Mouse (Mus musculus) kidney, embryonic 14.5 days (tissue): ENCODE results near the gene Gm10840. TPM values are rescaled to one million over a fixed set of nuclear protein-coding genes. Genes with fewer than 3 reads are reported as not detected.

Experiments
- ATAC-seq: fragments of 200-750 bp; cut with Nextera tagmentation; 2 replicates; pipeline ENCODE4 v1.8.0; 2017; ENCODE audit warnings: moderate number of reproducible peaks, mild to moderate bottlenecking, moderate TSS enrichment, moderate library complexity; ENCODE audit not compliant: low FRiP score, low TSS enrichment
- H3K27ac ChIP-seq: fragments of 300-500 bp; sonication (generic); 2 replicates; pipeline ENCODE4 v1.5.1; 2014; ENCODE audit warnings: low read depth, mild to moderate bottlenecking, low read length, moderate library complexity, mixed read lengths
- H3K27me3 ChIP-seq: fragments of 300-500 bp; sonication (generic); 2 replicates; pipeline ENCODE4 v1.6.1; 2014; ENCODE audit warnings: mild to moderate bottlenecking, low read length; ENCODE audit not compliant: control insufficient read depth, insufficient read depth
- H3K36me3 ChIP-seq: fragments of 300-500 bp; sonication (generic); 2 replicates; pipeline ENCODE4 v1.6.1; 2014; ENCODE audit warnings: low read length, mixed read lengths; ENCODE audit not compliant: control insufficient read depth, insufficient read depth
- H3K4me1 ChIP-seq: fragments of 300-500 bp; sonication (generic); 2 replicates; pipeline ENCODE4 v1.6.1; 2014; ENCODE audit warnings: low read length, mixed read lengths; ENCODE audit not compliant: control insufficient read depth, insufficient read depth
- H3K4me2 ChIP-seq: fragments of 300-500 bp; sonication (generic); replicated peaks from 2 replicates; pipeline ENCODE4 v1.6.1; 2014; ENCODE audit warnings: low read depth, mild to moderate bottlenecking, low read length
- H3K4me3 ChIP-seq: fragments of 300-500 bp; sonication (generic); 2 replicates; pipeline ENCODE4 v1.5.1; 2014; ENCODE audit warnings: mild to moderate bottlenecking, low read length
- H3K9ac ChIP-seq: fragments of 300-500 bp; sonication (generic); 2 replicates; pipeline ENCODE4 v1.6.1; 2014; ENCODE audit warnings: low read depth, mild to moderate bottlenecking, low read length, moderate library complexity
- H3K9me3 ChIP-seq: fragments of 300-500 bp; sonication (generic); 2 replicates; pipeline ENCODE4 v1.6.1; 2016; ENCODE audit warnings: low read length; ENCODE audit not compliant: control insufficient read depth
- WGBS: fragments of 180-500 bp; shearing (Covaris S2); extraction: QIAGEN DNeasy Blood & Tissue Kit; methylation state at CpG from one replicate; pipeline ENCODE4 v1.1.7; 2014; 5-methylcytosine and 5-hydroxymethylcytosine counted together
- polyA plus RNA-seq: library from polyadenylated mRNA; unstranded; fragments of >200 nt; fragmentation: Nextera tagmentation; extraction: Ambion mirVana; gene quantifications from 2 replicates; pipeline ENCODE4 v1.2.1, GENCODE M21; 2014

Gm10840 gene
- polyA plus RNA-seq, 1 experiment from 2014 or later = not detected

- peak overlapping the region; percentile 58 for H3K4me2 ChIP-seq
- 48% methylated on average over 14 of the region's 14 CpGs for WGBS
- H3K9me3 ChIP-seq = no peaks in the 10 kb centered on the region
- H3K9ac ChIP-seq = peak overlapping the region; percentile 95
- peak overlapping the region; percentile 86 for H3K4me3 ChIP-seq
- peak overlapping the region; percentile 90; the same call in 1 of the 2 replicates for H3K27ac ChIP-seq
- H3K36me3 ChIP-seq = peaks cover 50% of the 10 kb centered on the region
- peaks cover 24% of the 10 kb centered on the region for H3K4me1 ChIP-seq
- ATAC-seq = no peak
- no peaks in the 10 kb centered on the region for H3K27me3 ChIP-seq
Observed at GRCm38 (mm10) chr11:106158081-106158929, 2.3 kb upstream of the Gm10840 start.

- peak; percentile 4; the same call in 1 of the 2 replicates for ATAC-seq
Observed at GRCm38 (mm10) chr11:106158930-106159215, 1.8 kb upstream of the Gm10840 start.

GRCm38 (mm10) chr11:106159216-106159920 lies 1.3 kb upstream of the Gm10840 start:
- 0% methylated on average over 20 of the region's 25 CpGs for WGBS
- Histone ChIP-seq H3K27me3 (no peaks in the 10 kb centered on the region), H3K4me3 (peak overlapping the region; percentile 86), H3K4me2 (peak overlapping the region; percentile 58), H3K36me3 (peaks cover 53% of the 10 kb centered on the region), H3K27ac (peak overlapping the region; percentile 90), H3K4me1 (peaks cover 24% of the 10 kb centered on the region), H3K9me3 (no peaks in the 10 kb centered on the region), H3K9ac (peak overlapping the region; percentile 95)
- peak; percentile 72 for ATAC-seq

More at GRCm38 (mm10) chr11:106158930-106159215, 1.8 kb upstream of the Gm10840 start:
- H3K4me2 ChIP-seq = peak overlapping the region; percentile 58
- H3K27me3 ChIP-seq = no peaks in the 10 kb centered on the region
- peaks cover 24% of the 10 kb centered on the region for H3K4me1 ChIP-seq
- peak overlapping the region; percentile 95 for H3K9ac ChIP-seq
- H3K4me3 ChIP-seq = peak overlapping the region; percentile 86
- WGBS = 32% methylated on average over 9 of the region's 9 CpGs
- no peaks in the 10 kb centered on the region for H3K9me3 ChIP-seq
- peaks cover 53% of the 10 kb centered on the region for H3K36me3 ChIP-seq
- peak overlapping the region; percentile 90; the same call in 1 of the 2 replicates for H3K27ac ChIP-seq

GRCm38 (mm10) chr11:106159921-106160840 lies 469 bp upstream of the Gm10840 start:
- Histone ChIP-seq H3K4me3 (peak overlapping the region; percentile 86), H3K36me3 (peaks cover 53% of the 10 kb centered on the region), H3K9ac (peak overlapping the region; percentile 95), H3K9me3 (no peaks in the 10 kb centered on the region), H3K4me1 (peaks cover 24% of the 10 kb centered on the region), H3K27me3 (no peaks in the 10 kb centered on the region), H3K4me2 (peak overlapping the region; percentile 58), H3K27ac (peak overlapping the region; percentile 96)
- ATAC-seq = peak; percentile 68
- under 1% methylated on average over 55 of the region's 106 CpGs for WGBS

GRCm38 (mm10) chr11:106162237-106162636 lies 1.6 kb downstream of the Gm10840 start:
- WGBS = 63% methylated on average over 2 of the region's 2 CpGs
- no peak overlapping the region for H3K9ac ChIP-seq
- H3K4me2 ChIP-seq = no peak overlapping the region
- no peaks in the 10 kb centered on the region for H3K9me3 ChIP-seq
- H3K27me3 ChIP-seq = no peaks in the 10 kb centered on the region
- H3K4me1 ChIP-seq = peaks cover 24% of the 10 kb centered on the region
- H3K4me3 ChIP-seq = no peak overlapping the region
- ATAC-seq = no peak
- no peak overlapping the region for H3K27ac ChIP-seq
- H3K36me3 ChIP-seq = peaks cover 45% of the 10 kb centered on the region

GRCm38 (mm10) chr11:106163546-106163945 lies 2.9 kb downstream of the Gm10840 start:
- Histone ChIP-seq H3K9ac (no peak overlapping the region), H3K27me3 (no peaks in the 10 kb centered on the region), H3K27ac (no peak overlapping the region), H3K4me3 (no peak overlapping the region), H3K4me2 (no peak overlapping the region), H3K4me1 (peaks cover 19% of the 10 kb centered on the region), H3K9me3 (no peaks in the 10 kb centered on the region), H3K36me3 (peaks cover 41% of the 10 kb centered on the region)
- ATAC-seq = no peak
- WGBS = 80% methylated on average over 4 of the region's 4 CpGs

GRCm38 (mm10) chr11:106164601-106165180 lies 4.0 kb downstream of the Gm10840 start:
- 85% methylated on average over 16 of the region's 16 CpGs for WGBS
- Histone ChIP-seq H3K27me3 (no peaks in the 10 kb centered on the region), H3K9ac (no peak overlapping the region), H3K4me2 (no peak overlapping the region), H3K36me3 (peaks cover 40% of the 10 kb centered on the region), H3K27ac (no peak overlapping the region), H3K4me3 (no peak overlapping the region), H3K4me1 (peaks cover 11% of the 10 kb centered on the region; the same call in 1 of the 2 replicates), H3K9me3 (no peaks in the 10 kb centered on the region)
- ATAC-seq = no peak

GRCm38 (mm10) chr11:106167435-106167834 lies 6.8 kb downstream of the Gm10840 start:
- no peak overlapping the region for H3K4me3 ChIP-seq
- H3K36me3 ChIP-seq = peaks cover 47% of the 10 kb centered on the region
- no peak overlapping the region for H3K27ac ChIP-seq
- H3K9me3 ChIP-seq = no peaks in the 10 kb centered on the region
- no peaks in the 10 kb centered on the region for H3K27me3 ChIP-seq
- no peak for ATAC-seq
- H3K9ac ChIP-seq = no peak overlapping the region
- 84% methylated on average over 5 of the region's 5 CpGs for WGBS
- no peaks in the 10 kb centered on the region for H3K4me1 ChIP-seq
- no peak overlapping the region for H3K4me2 ChIP-seq
